Mouse (Mus musculus) midbrain, embryonic 13.5 days (tissue): ENCODE results near the gene Hivep3. TPM values are rescaled to one million over a fixed set of nuclear protein-coding genes. Genes with fewer than 3 reads are reported as not detected.

ENCODE experiments used
- ATAC-seq: fragments of 200-750 bp; cut with Nextera tagmentation; 2 replicates; pipeline ENCODE4 v1.8.0; 2017; ENCODE audit warnings: mild to moderate bottlenecking, moderate TSS enrichment, moderate library complexity
- H3K27ac ChIP-seq: fragments of 300-500 bp; sonication (generic); 2 replicates; pipeline ENCODE4 v1.5.1; 2015; ENCODE audit warnings: inconsistent platforms, mild to moderate bottlenecking, moderate library complexity
- H3K27me3 ChIP-seq: fragments of 300-500 bp; sonication (generic); 2 replicates; pipeline ENCODE4 v1.6.1; 2015; ENCODE audit warnings: mild to moderate bottlenecking, inconsistent platforms
- H3K36me3 ChIP-seq: fragments of 300-500 bp; sonication (generic); 2 replicates; pipeline ENCODE4 v1.6.1; 2015; ENCODE audit warnings: mild to moderate bottlenecking, inconsistent platforms
- H3K4me1 ChIP-seq: fragments of 300-500 bp; sonication (generic); replicated peaks from 2 replicates; pipeline ENCODE4 v1.6.1; 2015; ENCODE audit warnings: inconsistent platforms
- H3K4me2 ChIP-seq: fragments of 300-500 bp; sonication (generic); replicated peaks from 2 replicates; pipeline ENCODE4 v1.6.1; 2015; ENCODE audit warnings: moderate library complexity, mild to moderate bottlenecking, inconsistent platforms
- H3K4me3 ChIP-seq: fragments of 300-500 bp; sonication (generic); replicated peaks from 2 replicates; pipeline ENCODE4 v1.5.1; 2015; ENCODE audit warnings: mild to moderate bottlenecking, inconsistent platforms
- H3K9ac ChIP-seq: fragments of 300-500 bp; sonication (generic); replicated peaks from 2 replicates; pipeline ENCODE4 v1.6.1; 2015; ENCODE audit warnings: mild to moderate bottlenecking, inconsistent platforms
- H3K9me3 ChIP-seq: fragments of 300-500 bp; sonication (generic); 2 replicates; pipeline ENCODE4 v1.6.1; 2016; ENCODE audit warnings: mild to moderate bottlenecking, inconsistent platforms
- WGBS: fragments of 180-500 bp; shearing (Covaris S2); methylation state at CpG from one replicate; pipeline ENCODE4 v1.1.7; 2015; 5-methylcytosine and 5-hydroxymethylcytosine counted together
- polyA plus RNA-seq: library from polyadenylated mRNA; unstranded; fragments of >200 nt; fragmentation: Nextera tagmentation; extraction: Ambion mirVana; gene quantifications from 2 replicates; pipeline ENCODE4 v1.2.1, GENCODE M21; 2015

Hivep3 gene
- polyA plus RNA-seq, 1 experiment from 2014 or later, result 9.5 TPM

GRCm38 (mm10) chr4:120047060-120047459, 313.5 kb downstream of the Hivep3 start:
- Histone ChIP-seq H3K9me3 (no peaks in the 10 kb centered on the region), H3K27me3 (no peaks in the 10 kb centered on the region), H3K4me3 (no peak overlapping the region), H3K27ac (no peak overlapping the region), H3K9ac (no peak overlapping the region), H3K4me2 (no peak overlapping the region), H3K4me1 (no peaks in the 10 kb centered on the region), H3K36me3 (no peaks in the 10 kb centered on the region)
- ATAC-seq, result 0 out of 2 replicates have a peak, but pooled peaks have one; percentile 19
- 23% methylated on average over 4 of the region's 4 CpGs for WGBS

- ATAC-seq, result no peak
- H3K9ac ChIP-seq, result no peak overlapping the region
- no peaks in the 10 kb centered on the region for H3K9me3 ChIP-seq
- no peaks in the 10 kb centered on the region for H3K4me1 ChIP-seq
- WGBS, result 71% methylated on average over 4 of the region's 4 CpGs
- H3K4me2 ChIP-seq, result no peak overlapping the region
- no peaks in the 10 kb centered on the region for H3K27me3 ChIP-seq
- no peak overlapping the region for H3K27ac ChIP-seq
- H3K36me3 ChIP-seq, result no peaks in the 10 kb centered on the region
- no peak overlapping the region for H3K4me3 ChIP-seq
Observed at GRCm38 (mm10) chr4:120048274-120048673, 314.7 kb downstream of the Hivep3 start.

DNA sequence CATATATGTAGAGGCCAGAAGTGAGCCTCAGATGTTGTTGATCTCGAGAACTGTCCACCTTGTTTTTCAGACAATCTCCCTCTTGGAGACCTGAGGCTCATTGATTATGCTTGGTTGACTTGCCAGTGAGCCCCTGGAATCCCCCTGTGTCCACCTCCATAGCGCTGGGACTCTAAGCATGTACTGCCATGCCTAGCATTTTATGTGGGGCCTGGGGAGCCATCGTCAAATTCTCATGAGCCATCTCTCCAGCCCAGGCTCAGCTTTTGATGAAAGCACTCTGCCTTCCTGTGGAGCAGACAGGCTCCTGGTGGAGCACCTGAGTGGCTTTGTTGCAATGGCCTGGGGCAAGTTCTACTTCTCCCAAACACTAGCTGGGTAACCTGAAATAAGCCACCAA, 316.3 kb downstream of the Hivep3 start:
- ATAC-seq, result no peak
- Histone ChIP-seq H3K36me3 (no peaks in the 10 kb centered on the region), H3K4me3 (no peak overlapping the region), H3K27me3 (no peaks in the 10 kb centered on the region), H3K9ac (no peak overlapping the region), H3K27ac (no peak overlapping the region), H3K4me2 (no peak overlapping the region), H3K4me1 (no peaks in the 10 kb centered on the region), H3K9me3 (no peaks in the 10 kb centered on the region)
- WGBS, result 86% methylated on average over 3 of the region's 3 CpGs

DNA sequence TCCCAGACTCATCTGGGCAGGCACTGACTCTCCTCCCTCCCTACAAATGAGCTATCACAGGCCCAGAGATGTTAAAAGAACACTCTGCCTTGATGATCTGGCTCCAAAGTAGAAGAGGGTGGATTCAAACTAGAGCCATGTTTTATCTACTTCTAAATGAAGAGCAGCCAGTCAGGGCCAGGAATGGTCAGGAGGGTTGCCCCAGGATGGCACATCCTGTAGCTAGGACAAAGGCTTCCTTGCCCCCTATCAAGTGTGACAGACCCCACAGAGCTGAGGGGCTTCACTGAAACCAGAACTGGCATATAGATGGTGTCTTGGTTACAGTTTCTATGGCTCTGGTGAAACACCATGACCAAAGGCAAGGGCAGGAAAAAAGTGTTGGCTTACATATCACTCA, 318.9 kb downstream of the Hivep3 start:
- Histone ChIP-seq H3K27ac (no peak overlapping the region), H3K4me1 (no peaks in the 10 kb centered on the region), H3K4me3 (no peak overlapping the region), H3K27me3 (no peaks in the 10 kb centered on the region), H3K9me3 (no peaks in the 10 kb centered on the region), H3K4me2 (no peak overlapping the region), H3K36me3 (no peaks in the 10 kb centered on the region), H3K9ac (no peak overlapping the region)
- no peak for ATAC-seq

DNA sequence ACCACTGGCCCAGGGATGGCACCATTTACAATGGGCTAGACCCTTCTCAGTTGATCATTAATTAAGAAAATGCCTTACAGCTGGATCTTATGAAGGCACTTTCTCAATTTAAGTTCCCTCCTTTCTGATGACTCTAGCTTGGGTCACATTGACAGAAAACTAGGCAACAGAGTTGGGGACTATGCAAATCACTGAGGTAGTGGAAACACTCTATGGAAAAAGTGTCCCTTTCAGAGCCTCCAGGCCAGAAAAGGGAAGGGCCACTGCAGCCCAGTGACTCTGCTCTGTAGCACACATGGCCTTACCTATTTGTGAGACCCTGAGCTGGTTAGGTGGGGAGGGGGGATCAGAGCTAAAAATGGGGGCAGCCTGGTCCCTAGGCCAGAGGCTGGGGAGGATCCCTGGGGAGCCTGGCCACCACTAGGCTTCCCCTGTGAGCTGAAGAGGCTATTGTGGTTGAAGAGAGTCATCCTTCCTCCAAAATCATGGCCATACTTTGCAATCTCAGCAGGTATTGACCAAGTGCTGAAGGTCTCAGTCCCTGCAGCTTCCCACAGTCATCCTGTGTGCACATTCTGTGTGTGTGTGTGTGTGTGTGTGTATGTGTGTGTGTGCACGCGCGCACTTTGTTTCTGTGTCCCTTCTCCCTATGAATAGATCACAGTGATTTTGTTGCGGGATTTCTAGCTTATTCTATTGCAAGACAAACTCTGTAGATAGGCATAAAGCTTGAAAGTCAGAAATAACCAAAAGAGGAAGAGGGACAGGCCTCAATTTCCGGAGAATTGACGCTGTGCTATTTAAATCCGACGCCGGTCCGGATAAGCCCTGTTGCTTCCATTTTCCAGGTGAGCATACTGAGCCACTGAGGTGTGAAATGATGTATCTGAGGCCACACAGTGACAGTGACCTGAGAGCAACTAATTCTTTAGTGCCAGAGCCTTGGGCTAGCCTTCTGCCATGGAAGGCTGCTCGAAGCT, 319.7 kb downstream of the Hivep3 start:
- Histone ChIP-seq H3K4me2 (no peak overlapping the region), H3K9me3 (no peaks in the 10 kb centered on the region)
- 93% methylated on average over 11 of the region's 11 CpGs for WGBS

DNA sequence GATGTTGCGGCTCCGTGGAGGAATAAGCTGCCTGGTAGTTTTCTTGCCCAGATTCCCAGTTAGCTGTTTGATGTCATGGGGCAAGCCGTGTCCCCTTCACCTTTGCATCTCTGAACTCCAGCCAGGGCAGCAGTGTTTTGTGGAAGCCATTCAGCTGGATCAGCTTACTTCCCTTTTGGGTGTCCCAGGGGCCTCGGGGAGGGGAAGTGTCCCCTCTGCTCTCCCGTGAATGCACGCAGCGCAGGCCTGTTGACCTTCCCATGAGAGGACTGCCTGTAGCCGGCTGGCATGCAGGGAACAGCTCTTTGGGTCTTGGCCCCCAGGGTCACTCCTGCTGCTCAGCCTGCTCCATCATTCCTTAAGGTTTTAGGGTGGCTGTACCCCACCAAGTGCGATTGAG, 320.6 kb downstream of the Hivep3 start:
- H3K4me1 ChIP-seq, result no peaks in the 10 kb centered on the region

More for the DNA sequence above, 319.7 kb downstream of the Hivep3 start:
- Histone ChIP-seq H3K4me3 (no peak overlapping the region), H3K4me1 (no peaks in the 10 kb centered on the region), H3K36me3 (no peaks in the 10 kb centered on the region), H3K9ac (no peak overlapping the region), H3K27ac (no peak overlapping the region), H3K27me3 (no peaks in the 10 kb centered on the region)
- no peak for ATAC-seq

DNA sequence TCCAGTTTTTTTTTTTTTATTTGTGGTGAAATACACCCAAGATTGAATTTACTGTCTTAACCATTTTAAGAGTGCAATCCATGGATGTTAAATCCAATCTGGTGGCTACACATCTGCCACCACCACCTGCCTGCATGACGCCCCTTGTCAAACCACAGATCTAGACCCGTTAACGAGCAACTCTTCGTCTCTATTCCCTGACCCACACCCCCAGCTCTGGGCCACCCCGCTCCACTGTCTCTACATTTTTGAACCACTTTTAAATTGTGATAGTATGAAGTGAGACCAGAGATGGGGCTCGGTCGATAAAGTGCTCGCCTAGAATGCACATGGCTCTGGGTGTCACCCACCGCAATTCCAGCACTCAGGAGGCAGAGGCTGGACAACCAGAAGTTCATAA, 322.9 kb downstream of the Hivep3 start:
- WGBS, result 91% methylated on average over 9 of the region's 9 CpGs
- H3K27ac ChIP-seq, result no peak overlapping the region
- ATAC-seq, result no peak

More for the DNA sequence above, 320.6 kb downstream of the Hivep3 start:
- H3K4me3 ChIP-seq, result no peak overlapping the region
- no peak overlapping the region for H3K4me2 ChIP-seq
- H3K9ac ChIP-seq, result no peak overlapping the region
- no peak for ATAC-seq
- H3K27ac ChIP-seq, result no peak overlapping the region
- no peaks in the 10 kb centered on the region for H3K36me3 ChIP-seq
- no peaks in the 10 kb centered on the region for H3K27me3 ChIP-seq
- no peaks in the 10 kb centered on the region for H3K9me3 ChIP-seq
- WGBS, result 74% methylated on average over 9 of the region's 9 CpGs

GRCm38 (mm10) chr4:120057529-120057928, 323.9 kb downstream of the Hivep3 start:
- Histone ChIP-seq H3K36me3 (no peaks in the 10 kb centered on the region), H3K4me1 (no peaks in the 10 kb centered on the region), H3K4me3 (no peak overlapping the region), H3K9ac (no peak overlapping the region), H3K27ac (no peak overlapping the region), H3K9me3 (no peaks in the 10 kb centered on the region), H3K4me2 (no peak overlapping the region), H3K27me3 (no peaks in the 10 kb centered on the region)
- 84% methylated on average over 8 of the region's 8 CpGs for WGBS
- no peak for ATAC-seq

More for the DNA sequence above, 322.9 kb downstream of the Hivep3 start:
- no peaks in the 10 kb centered on the region for H3K36me3 ChIP-seq
- no peak overlapping the region for H3K4me3 ChIP-seq
- H3K4me1 ChIP-seq, result no peaks in the 10 kb centered on the region
- H3K9ac ChIP-seq, result no peak overlapping the region
- H3K9me3 ChIP-seq, result no peaks in the 10 kb centered on the region
- H3K27me3 ChIP-seq, result no peaks in the 10 kb centered on the region
- no peak overlapping the region for H3K4me2 ChIP-seq

DNA sequence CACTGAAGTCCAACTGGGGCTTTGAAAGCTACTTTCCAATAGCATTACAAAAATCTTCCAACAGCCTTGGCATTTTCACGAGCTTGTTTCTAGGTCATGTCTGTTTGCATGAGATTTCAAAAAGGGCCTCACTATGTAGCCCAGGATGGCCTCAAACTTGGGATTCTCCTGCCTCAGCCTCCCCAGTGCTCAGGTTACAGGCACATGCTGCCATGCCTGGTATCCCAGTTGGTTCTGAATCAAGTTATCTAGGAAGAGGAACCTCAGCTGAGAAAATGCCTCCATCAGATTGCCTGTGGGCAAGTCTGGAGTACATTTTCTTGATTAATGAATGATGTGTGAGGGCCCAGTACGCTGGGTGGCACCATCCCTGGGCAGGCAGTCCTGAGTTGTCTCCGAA, 324.6 kb downstream of the Hivep3 start:
- no peaks in the 10 kb centered on the region for H3K9me3 ChIP-seq
- no peak overlapping the region for H3K4me3 ChIP-seq
- 90% methylated on average over 3 of the region's 3 CpGs for WGBS
- H3K36me3 ChIP-seq, result no peaks in the 10 kb centered on the region
- H3K9ac ChIP-seq, result no peak overlapping the region
- H3K27ac ChIP-seq, result no peak overlapping the region
- ATAC-seq, result no peak
- H3K4me2 ChIP-seq, result no peak overlapping the region
- H3K27me3 ChIP-seq, result no peaks in the 10 kb centered on the region
- H3K4me1 ChIP-seq, result no peaks in the 10 kb centered on the region

DNA sequence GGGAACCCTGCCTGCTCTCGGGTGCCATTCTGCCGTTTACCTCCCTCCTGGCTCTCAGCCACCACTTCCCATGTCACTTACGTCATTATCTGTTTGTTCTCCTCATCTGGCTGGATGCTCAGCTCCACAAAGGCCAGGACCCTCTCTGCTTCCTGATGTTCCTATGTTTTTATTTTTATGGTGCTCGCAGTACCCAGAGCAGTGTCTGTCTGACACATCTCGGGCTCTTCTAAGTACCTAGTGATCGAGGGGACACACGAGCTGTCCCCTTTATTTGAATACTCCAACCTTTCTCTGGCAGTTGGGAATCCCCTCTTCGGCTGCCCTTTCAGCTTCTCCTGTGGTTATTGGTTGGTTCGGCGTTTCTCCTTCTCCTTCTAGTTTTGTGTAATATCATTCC, 325.2 kb downstream of the Hivep3 start:
- H3K36me3 ChIP-seq, result no peaks in the 10 kb centered on the region

DNA sequence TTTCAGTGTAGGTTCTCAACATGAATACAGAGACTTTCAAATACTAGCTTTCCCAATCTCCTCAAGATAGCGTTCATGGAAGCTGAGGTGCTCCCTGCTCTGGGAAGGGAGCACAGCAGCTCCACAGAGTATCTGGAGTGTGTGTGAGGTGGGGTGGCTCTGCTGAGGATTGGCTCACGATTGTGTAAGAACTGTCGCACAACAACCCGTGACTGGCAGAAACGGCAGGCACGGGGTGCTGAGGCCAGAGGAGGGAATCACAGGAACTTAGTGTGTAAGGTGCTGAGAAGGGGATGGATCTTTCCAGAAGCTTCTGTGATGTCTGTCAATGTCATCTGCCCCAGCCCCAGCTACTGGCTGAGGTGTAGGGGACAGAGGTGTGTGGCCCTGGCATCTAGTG, 328.1 kb downstream of the Hivep3 start:
- Histone ChIP-seq H3K9ac (no peak overlapping the region), H3K36me3 (no peaks in the 10 kb centered on the region), H3K4me3 (no peak overlapping the region), H3K27me3 (no peaks in the 10 kb centered on the region), H3K4me2 (no peak overlapping the region), H3K9me3 (no peaks in the 10 kb centered on the region), H3K27ac (no peak overlapping the region), H3K4me1 (no peaks in the 10 kb centered on the region)
- ATAC-seq, result no peak
- WGBS, result 94% methylated on average over 6 of the region's 6 CpGs

More for the DNA sequence above, 325.2 kb downstream of the Hivep3 start:
- Histone ChIP-seq H3K9me3 (no peaks in the 10 kb centered on the region), H3K4me2 (no peak overlapping the region), H3K4me3 (no peak overlapping the region), H3K9ac (no peak overlapping the region), H3K27ac (no peak overlapping the region), H3K4me1 (no peaks in the 10 kb centered on the region), H3K27me3 (no peaks in the 10 kb centered on the region)
- ATAC-seq, result no peak
- WGBS, result 81% methylated on average over 10 of the region's 10 CpGs

- no peaks in the 10 kb centered on the region for H3K27me3 ChIP-seq
- H3K27ac ChIP-seq, result no peak overlapping the region
- H3K4me3 ChIP-seq, result no peak overlapping the region
- H3K9me3 ChIP-seq, result no peaks in the 10 kb centered on the region
- H3K4me1 ChIP-seq, result 0 out of 2 replicates have a peak, but pooled peaks cover 3% of the 10 kb centered on the region
- ATAC-seq, result no peak
- H3K9ac ChIP-seq, result no peak overlapping the region
- H3K4me2 ChIP-seq, result no peak overlapping the region
- no peaks in the 10 kb centered on the region for H3K36me3 ChIP-seq
- 86% methylated on average over 6 of the region's 6 CpGs for WGBS
Observed at GRCm38 (mm10) chr4:120062198-120062597, 328.6 kb downstream of the Hivep3 start.
